Comparison of ENCODE assay signal across 1 mouse cellular context in genomic region chr12:82230127-82230526, GRCm38 (mm10).
TF ChIP-seq lines count a peak whose summit lies in the region.

No protein-coding gene starts in this region.

TF ChIP-seq in MEL, 35 proteins besides CTCF, POLR2A, EP300 and RAD21 (continued from another document):
- TF ChIP-seq ZNF384 (IDR thresholded peaks at IDR 0.05; ENCODE audit: low read depth, low read length), result no peak
- TF ChIP-seq ZMIZ1 (IDR thresholded peaks at IDR 0.05; ENCODE audit: low read depth, low read length), result no peak
- peak; percentile 84 for TF ChIP-seq ETS1 (IDR thresholded peaks at IDR 0.05; ENCODE audit: low read depth, low read length)
- TF ChIP-seq POLR2AphosphoS5 (IDR thresholded peaks at IDR 0.05; ENCODE audit: borderline replicate concordance, low read depth, low read length), result no peak
- no peak for TF ChIP-seq NRF1 (IDR thresholded peaks at IDR 0.05; ENCODE audit: insufficient read depth, low read depth, low read length, poor library complexity, severe bottlenecking)
